Mouse (Mus musculus): ENCODE results near the gene Rtn2.

Rtn2 gene

DNA sequence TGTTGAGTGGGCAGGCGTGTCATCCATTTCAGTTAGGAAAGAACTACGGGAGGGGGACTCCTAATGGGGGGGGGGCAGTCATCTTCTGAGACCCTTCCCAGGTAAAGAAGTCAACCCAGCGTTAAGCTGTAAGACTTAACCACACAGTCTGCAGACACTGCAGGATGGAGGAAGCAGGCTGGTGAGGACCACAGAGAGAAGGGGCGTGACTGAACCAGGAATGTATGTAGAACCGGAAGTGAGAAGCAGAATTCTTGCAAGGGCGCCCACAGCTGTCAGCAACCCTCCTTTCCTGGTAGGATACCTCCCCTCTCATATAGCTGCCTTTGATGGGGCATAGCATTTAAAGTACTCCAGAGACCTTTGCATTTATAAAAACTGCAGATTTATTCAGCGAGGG lies 25.9 kb upstream of the Rtn2 start:
- ChIA-PET CTCF (interaction anchor here in 3 of 4 experiments (0.7 to 3.4 kb wide), 4 partner anchors 17 to 46 kb away, joined by 3 to 27 read pairs (median 10); no protein-coding TSS in a partner anchor), POLR2A (interaction anchor here in 3 of 4 experiments (0.7 to 6.8 kb wide), 16 partner anchors 11 to 327 kb away, joined by 3 to 97 read pairs (median 12); partner anchors contain the start of gene Vasp (in 3 of the 3))

GRCm38 (mm10) chr7:19257390-19258022 lies 24.9 kb upstream of the Rtn2 start:
- POLR2A ChIA-PET, result interaction anchor here (0.6 to 6.8 kb wide), 37 partner anchors 7 to 331 kb away, joined by 3 to 97 read pairs (median 5); partner anchors contain the start of genes Vasp (in 3 of the 4), Fosb (in 1 of the 4), Opa3 (in 1 of the 4) and Ppm1n (in 1 of the 4)

DNA sequence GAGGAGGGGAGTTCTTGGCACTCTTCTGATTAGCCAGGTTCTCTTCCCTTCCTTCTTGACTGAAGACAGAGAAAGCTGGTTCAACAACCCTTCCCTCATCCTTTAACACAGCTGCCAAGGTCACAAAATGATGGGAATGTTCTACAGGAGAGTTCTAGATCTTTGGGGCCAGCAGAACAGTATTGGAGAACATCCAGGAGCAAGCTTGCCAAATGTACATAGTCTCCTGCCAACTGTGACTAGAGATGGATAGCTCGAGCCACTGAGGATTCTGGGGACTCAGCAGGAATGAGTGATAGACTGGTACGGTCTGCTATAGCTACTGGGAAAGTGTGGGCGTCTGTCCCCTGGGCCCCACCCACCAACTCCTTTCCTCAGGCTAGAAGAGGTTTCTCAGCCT lies 24.1 kb upstream of the Rtn2 start:
- ChIA-PET POLR2A (interaction anchor here (0.7 to 6.8 kb wide), 24 partner anchors 8 to 141 kb away, joined by 3 to 97 read pairs (median 8); partner anchors contain the start of genes Vasp (in 3 of the 4), Fosb (in 1 of the 4), Opa3 (in 1 of the 4) and Ppm1n (in 1 of the 4)), CTCF (interaction anchor here (0.6 to 3.4 kb wide), 7 partner anchors 19 to 252 kb away, joined by 3 to 27 read pairs (median 3); no protein-coding TSS in a partner anchor)

More at GRCm38 (mm10) chr7:19257390-19258022, 24.9 kb upstream of the Rtn2 start:
- CTCF ChIA-PET, result interaction anchor here (0.5 to 3.4 kb wide), 18 partner anchors 18 to 353 kb away, joined by 3 to 27 read pairs (median 3); partner anchors contain the start of gene Ercc1 (in 1 of the 4)

DNA sequence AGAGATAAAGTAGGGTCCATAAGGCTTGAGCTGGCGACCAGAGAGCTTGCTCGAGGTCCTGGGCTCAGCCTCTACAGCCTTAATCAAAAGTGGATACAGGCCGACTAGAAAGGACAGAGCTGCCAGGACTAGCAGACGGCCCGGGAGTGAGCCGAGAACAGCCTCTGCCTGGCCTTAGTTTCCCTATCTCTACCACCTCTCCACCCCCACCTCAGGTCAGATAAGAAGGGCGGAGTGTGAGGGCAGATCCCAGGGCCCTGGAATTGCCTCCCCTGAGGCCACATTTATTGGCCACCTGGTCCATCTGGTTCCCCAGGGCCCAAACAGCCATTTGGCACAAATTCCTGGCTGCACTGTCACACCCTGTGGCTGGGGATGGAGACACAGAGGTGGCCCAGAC lies 17.3 kb upstream of the Rtn2 start:
- POLR2A ChIA-PET, result interaction anchor here in 3 of 4 experiments (0.6 to 8.6 kb wide), 19 partner anchors 8 to 552 kb away, joined by 3 to 60 read pairs (median 9); partner anchors contain the start of genes Ppm1n (in 2 of the 3), Cd3eap (in 1 of the 3) and Ppp1r13l (in 1 of the 3)
- CTCF ChIA-PET, result interaction anchor here in 2 of 4 experiments (0.6 to 2.0 kb wide), 4 partner anchors 25 to 101 kb away, joined by 3 to 7 read pairs (median 5); no protein-coding TSS in a partner anchor

DNA sequence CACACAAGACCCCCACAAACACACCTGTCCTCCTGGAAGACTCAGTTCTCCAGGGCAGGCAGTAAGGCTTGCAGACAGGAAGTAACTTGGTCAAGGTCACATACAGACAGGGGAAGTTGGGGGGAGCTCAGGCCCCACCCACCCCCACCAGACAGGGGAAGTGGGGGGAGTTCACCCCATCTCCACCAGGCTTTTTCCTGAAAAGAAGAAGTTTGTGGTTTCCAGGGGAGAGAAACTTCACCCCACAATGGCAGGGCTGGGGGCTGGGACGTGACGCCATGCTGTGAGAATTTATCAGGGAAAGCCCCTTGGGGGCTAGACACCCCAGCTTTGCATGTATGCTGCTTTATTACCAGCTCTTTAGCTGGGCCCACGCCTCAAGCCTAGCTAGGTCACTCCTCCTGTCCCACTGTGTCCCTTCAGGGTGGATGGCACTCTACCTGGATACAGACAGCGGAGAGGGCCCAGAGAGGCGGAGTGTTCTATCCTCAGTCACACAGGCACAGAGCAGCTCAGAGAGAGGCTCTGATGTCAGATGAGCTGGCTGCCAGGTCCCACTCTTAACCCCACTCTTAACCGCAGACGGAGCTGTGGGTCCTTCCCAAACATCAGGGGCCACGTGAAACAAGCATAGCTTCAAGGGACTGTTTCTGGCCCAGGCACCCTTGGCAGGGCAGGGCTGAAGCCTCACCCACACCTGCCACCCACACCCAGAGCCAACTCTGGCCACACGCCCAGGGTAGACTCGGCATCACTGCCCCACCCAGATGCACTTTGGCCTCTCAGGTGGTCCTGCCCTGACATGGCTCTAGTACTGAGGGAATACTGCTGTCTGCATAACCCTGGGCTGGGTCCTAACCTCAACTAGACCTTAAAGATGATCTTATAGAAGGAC lies 16.2 kb upstream of the Rtn2 start:
- CTCF ChIA-PET, result interaction anchor here in 2 of 4 experiments (0.6 to 2.0 kb wide), 6 partner anchors 15 to 133 kb away, joined by 3 to 11 read pairs (median 5); no protein-coding TSS in a partner anchor

DNA sequence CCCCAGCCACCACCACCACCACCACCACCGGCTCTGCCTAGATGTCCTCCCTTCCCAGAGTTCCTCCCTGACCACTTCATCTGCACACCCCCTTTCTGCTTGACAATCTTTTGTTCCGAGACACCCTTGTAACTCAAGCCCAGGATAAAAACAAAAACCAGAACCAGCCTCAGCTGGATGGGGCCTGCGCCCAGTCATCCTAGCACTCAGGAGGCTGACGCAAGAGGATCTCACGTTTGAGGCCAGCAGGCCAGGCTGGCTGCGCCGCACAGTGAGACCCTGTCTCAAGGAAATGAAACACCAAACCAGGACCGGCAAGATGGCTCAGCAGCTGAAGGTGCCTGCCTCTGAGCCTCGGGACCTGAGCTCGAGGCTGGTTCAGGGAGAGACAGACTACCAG lies 15.4 kb upstream of the Rtn2 start:
- ChIA-PET POLR2A (interaction anchor here (0.7 to 8.6 kb wide), 24 partner anchors 8 to 556 kb away, joined by 3 to 97 read pairs (median 8); partner anchors contain the start of genes Ppm1n (in 2 of the 4) and Bcl3 (in 1 of the 4)), CTCF (interaction anchor here in 3 of 4 experiments (0.6 to 2.7 kb wide), 10 partner anchors 12 to 187 kb away, joined by 3 to 15 read pairs (median 3); no protein-coding TSS in a partner anchor)

More for the DNA sequence above, 16.2 kb upstream of the Rtn2 start:
- POLR2A ChIA-PET, result interaction anchor here in 3 of 4 experiments (0.6 to 8.6 kb wide), 26 partner anchors 7 to 557 kb away, joined by 3 to 97 read pairs (median 7); partner anchors contain the start of genes Ppm1n (in 2 of the 3), Bcl3 (in 1 of the 3), Cd3eap (in 1 of the 3) and Ppp1r13l (in 1 of the 3)

- CTCF ChIA-PET, result interaction anchor here in 2 of 4 experiments (0.6 to 2.7 kb wide), 2 partner anchors 30 to 284 kb away, joined by 15 to 20 read pairs; no protein-coding TSS in a partner anchor
These were observed 13.3 kb upstream of the Rtn2 start for GRCm38 (mm10) chr7:19268993-19269681.

GRCm38 (mm10) chr7:19269721-19270441 lies 12.5 kb upstream of the Rtn2 start:
- CTCF ChIA-PET, result interaction anchor here in 3 of 4 experiments (0.6 to 3.0 kb wide), 10 partner anchors 11 to 284 kb away, joined by 3 to 24 read pairs (median 4); partner anchors contain the start of gene Ppm1n (in 1 of the 3)
- POLR2A ChIA-PET, result interaction anchor here in 3 of 4 experiments (0.6 to 8.6 kb wide), 27 partner anchors 9 to 1032 kb away, joined by 3 to 97 read pairs (median 4); partner anchors contain the start of genes Ppm1n (in 2 of the 3) and Opa3 (in 1 of the 3)

More at GRCm38 (mm10) chr7:19268993-19269681, 13.3 kb upstream of the Rtn2 start:
- POLR2A ChIA-PET, result interaction anchor here in 2 of 4 experiments (1.0 to 8.6 kb wide), 19 partner anchors 9 to 173 kb away, joined by 3 to 97 read pairs (median 6); partner anchors contain the start of gene Ppm1n (in 2 of the 2)

- CTCF ChIA-PET, result interaction anchor here (0.6 to 3.0 kb wide), 12 partner anchors 10 to 197 kb away, joined by 3 to 24 read pairs (median 3); partner anchors contain the start of gene Ppm1n (in 1 of the 4)
These were observed 11.8 kb upstream of the Rtn2 start for GRCm38 (mm10) chr7:19270509-19271237.

GRCm38 (mm10) chr7:19271238-19272172 lies 10.9 kb upstream of the Rtn2 start, which contains the start of gene Vasp:
Gene Vasp, minus strand, starts transcription at chr7:19271817.
- ChIA-PET CTCF (interaction anchor here in 2 of 4 experiments (0.6 to 3.0 kb wide), 15 partner anchors 9 to 178 kb away, joined by 3 to 24 read pairs (median 4); partner anchors contain the start of genes Ppm1n (in 1 of the 2) and Six5 (in 1 of the 2)), POLR2A (interaction anchor here (0.6 to 8.6 kb wide), 67 partner anchors 8 to 426 kb away, joined by 3 to 97 read pairs (median 5); partner anchors contain the start of genes Fosb (in 3 of the 4), Eml2 (in 2 of the 4), Opa3 (in 2 of the 4) and Ercc1 (in 1 of the 4))

More at GRCm38 (mm10) chr7:19270509-19271237, 11.8 kb upstream of the Rtn2 start:
- POLR2A ChIA-PET, result interaction anchor here in 3 of 4 experiments (0.6 to 8.6 kb wide), 31 partner anchors 9 to 1033 kb away, joined by 3 to 97 read pairs (median 5); partner anchors contain the start of genes Ppm1n (in 2 of the 3) and Opa3 (in 1 of the 3)

- CTCF ChIA-PET, result interaction anchor here (0.6 to 3.0 kb wide), 25 partner anchors 8 to 318 kb away, joined by 3 to 24 read pairs (median 4); partner anchors contain the start of genes Ppm1n (in 1 of the 4) and Six5 (in 1 of the 4)
- POLR2A ChIA-PET, result interaction anchor here (0.6 to 8.6 kb wide), 75 partner anchors 7 to 426 kb away, joined by 3 to 97 read pairs (median 5); partner anchors contain the start of genes Fosb (in 3 of the 4), Eml2 (in 2 of the 4), Opa3 (in 2 of the 4) and Cd3eap (in 1 of the 4)
These were observed 10.2 kb upstream of the Rtn2 start for GRCm38 (mm10) chr7:19272173-19272764.

GRCm38 (mm10) chr7:19276253-19276652 lies 6.2 kb upstream of the Rtn2 start:
- CTCF ChIA-PET, result interaction anchor here (0.6 to 2.3 kb wide), 15 partner anchors 15 to 352 kb away, joined by 3 to 14 read pairs (median 5); no protein-coding TSS in a partner anchor
- POLR2A ChIA-PET, result interaction anchor here in 3 of 4 experiments (1.3 to 6.4 kb wide), 7 partner anchors 7 to 97 kb away, joined by 4 to 58 read pairs (median 5); partner anchors contain the start of gene Vasp (in 1 of the 3)

DNA sequence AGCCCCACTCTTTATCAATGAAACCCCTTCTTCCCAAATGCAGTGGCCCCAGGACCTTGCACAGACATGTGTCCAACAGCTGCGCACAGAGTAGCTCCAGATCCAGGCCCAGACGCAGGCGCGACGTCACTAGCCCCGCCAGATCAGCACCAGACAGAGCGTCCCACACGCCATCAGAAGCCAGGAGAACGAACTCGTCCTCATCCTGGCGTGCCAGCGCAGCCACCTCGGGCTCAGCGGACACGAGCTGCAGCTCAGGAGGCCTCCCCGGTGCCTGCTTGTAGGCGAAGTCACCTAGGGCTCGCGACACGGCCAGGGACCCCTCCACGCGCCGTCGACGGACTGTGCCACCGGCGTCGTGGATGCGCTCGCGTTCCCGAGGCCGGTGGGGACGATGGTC lies 3.4 kb upstream of the Rtn2 start:
- CTCF ChIA-PET, result interaction anchor here in 3 of 4 experiments (0.6 to 4.5 kb wide), 30 partner anchors 7 to 186 kb away, joined by 3 to 53 read pairs (median 4); partner anchors contain the start of genes Eml2 (in 2 of the 3), Fosb (in 1 of the 3) and Vasp (in 1 of the 3)
- POLR2A ChIA-PET, result interaction anchor here (0.7 to 6.4 kb wide), 42 partner anchors 9 to 143 kb away, joined by 3 to 58 read pairs (median 4); partner anchors contain the start of genes Eml2 (in 2 of the 4), Ercc1 (in 1 of the 4), Fosb (in 1 of the 4) and Ppp1r13l (in 1 of the 4)

Data from embryonic stem cell, embryonic (primary cell).